Mouse (Mus musculus): ENCODE results near the gene Sntb2. TPM values are rescaled to one million over a fixed set of nuclear protein-coding genes. Genes with fewer than 3 reads are reported as not detected.

Gene Sntb2
- polyA plus RNA-seq, 2 experiments: 0.68 to 0.88 TPM

- Histone ChIP-seq H3K36me3 (replicated peaks; ENCODE audit: control insufficient read depth, insufficient read depth, low read depth) (no peaks in the 10 kb centered on the region), H3K27ac (no peak overlapping the region), H3K9me3 (ENCODE audit: control insufficient read depth, low read length) (no peaks in the 10 kb centered on the region), H3K4me1 (replicated peaks; ENCODE audit: control insufficient read depth in 2 of 2, insufficient read depth in 2 of 2, low read length in 1 of 2) (no peaks in the 10 kb centered on the region), H3K4me3 (ENCODE audit: insufficient read depth in 1 of 2, low read depth in 2 of 2, low read length in 2 of 2) (no peak overlapping the region), H3K4me2 (ENCODE audit: low read depth) (no peak overlapping the region), H3K9ac (replicated peaks) (no peak overlapping the region), H3K27me3 (ENCODE audit: control insufficient read depth, insufficient read depth, low read length) (no peaks in the 10 kb centered on the region)
- no peak for ATAC-seq (ENCODE audit: insufficient read depth)
- TF ChIP-seq EP300 (IDR thresholded peaks at IDR 0.05; ENCODE audit: low read depth): no peak
- no peak for TF ChIP-seq CTCF (IDR thresholded peaks at IDR 0.05; ENCODE audit: low read depth)
- WGBS (ENCODE audit: insufficient replicate concordance): 57% methylated on average over 7 of the region's 7 CpGs
- no peak for DNase-seq (ENCODE audit: low read depth in 3 of 3, low spot score in 3 of 3)
Measured at GRCm38 (mm10) chr8:106974754-106975153, 39.2 kb downstream of the Sntb2 start.

- Histone ChIP-seq H3K4me2 (ENCODE audit: low read depth) (no peak overlapping the region), H3K4me3 (ENCODE audit: insufficient read depth in 1 of 2, low read depth in 2 of 2, low read length in 2 of 2) (no peak overlapping the region), H3K27me3 (ENCODE audit: control insufficient read depth, insufficient read depth, low read length) (no peaks in the 10 kb centered on the region), H3K9me3 (ENCODE audit: control insufficient read depth, low read length) (no peaks in the 10 kb centered on the region), H3K27ac (no peak overlapping the region), H3K4me1 (replicated peaks; ENCODE audit: control insufficient read depth in 2 of 2, insufficient read depth in 2 of 2, low read length in 1 of 2) (no peaks in the 10 kb centered on the region), H3K9ac (replicated peaks) (no peak overlapping the region), H3K36me3 (replicated peaks; ENCODE audit: control insufficient read depth, insufficient read depth, low read depth) (no peaks in the 10 kb centered on the region)
- 67% methylated on average over 2 of the region's 2 CpGs for WGBS (ENCODE audit: insufficient replicate concordance)
- ATAC-seq (ENCODE audit: insufficient read depth) (no peak), DNase-seq (ENCODE audit: low read depth in 3 of 3, low spot score in 3 of 3) (no peak)
- no peak for TF ChIP-seq EP300 (IDR thresholded peaks at IDR 0.05; ENCODE audit: low read depth)
Measured at GRCm38 (mm10) chr8:106975764-106976163, 40.2 kb downstream of the Sntb2 start.

- Histone ChIP-seq H3K4me3 (ENCODE audit: insufficient read depth in 1 of 2, low read depth in 2 of 2, low read length in 2 of 2) (no peak overlapping the region), H3K4me1 (replicated peaks; ENCODE audit: control insufficient read depth in 2 of 2, insufficient read depth in 2 of 2, low read length in 1 of 2) (no peaks in the 10 kb centered on the region), H3K27me3 (ENCODE audit: control insufficient read depth, insufficient read depth, low read length) (no peaks in the 10 kb centered on the region), H3K36me3 (replicated peaks; ENCODE audit: control insufficient read depth, insufficient read depth, low read depth) (no peaks in the 10 kb centered on the region), H3K27ac (no peak overlapping the region), H3K9me3 (ENCODE audit: control insufficient read depth, low read length) (no peaks in the 10 kb centered on the region), H3K4me2 (ENCODE audit: low read depth) (no peak overlapping the region), H3K9ac (replicated peaks) (no peak overlapping the region)
- WGBS (ENCODE audit: insufficient replicate concordance): 70% methylated on average over 4 of the region's 4 CpGs
- ATAC-seq (ENCODE audit: insufficient read depth): no peak
- TF ChIP-seq EP300 (IDR thresholded peaks at IDR 0.05; ENCODE audit: low read depth) (no peak), CTCF (IDR thresholded peaks at IDR 0.05; ENCODE audit: low read depth) (no peak)
- no peak for DNase-seq (ENCODE audit: low read depth in 3 of 3, low spot score in 3 of 3)
Measured at GRCm38 (mm10) chr8:106976436-106976835, 40.9 kb downstream of the Sntb2 start.

GRCm38 (mm10) chr8:106978755-106979251 is 43.3 kb downstream of the Sntb2 start:
- H3K27ac ChIP-seq: no peak overlapping the region
- no peak overlapping the region for H3K9ac ChIP-seq (replicated peaks)
- no peak overlapping the region for H3K4me2 ChIP-seq (ENCODE audit: low read depth)
- ATAC-seq (ENCODE audit: insufficient read depth) (no peak), DNase-seq (ENCODE audit: low read depth in 3 of 3, low spot score in 3 of 3) (no peak)
- no peaks in the 10 kb centered on the region for H3K27me3 ChIP-seq (ENCODE audit: control insufficient read depth, insufficient read depth, low read length)
- no peaks in the 10 kb centered on the region for H3K4me1 ChIP-seq (replicated peaks; ENCODE audit: control insufficient read depth in 2 of 2, insufficient read depth in 2 of 2, low read length in 1 of 2)
- H3K4me3 ChIP-seq (ENCODE audit: insufficient read depth in 1 of 2, low read depth in 2 of 2, low read length in 2 of 2): no peak overlapping the region
- no peaks in the 10 kb centered on the region for H3K36me3 ChIP-seq (replicated peaks; ENCODE audit: control insufficient read depth, insufficient read depth, low read depth)
- 44% methylated on average over 2 of the region's 2 CpGs for WGBS (ENCODE audit: insufficient replicate concordance)
- H3K9me3 ChIP-seq (ENCODE audit: control insufficient read depth, low read length): no peaks in the 10 kb centered on the region
- TF ChIP-seq CTCF (IDR thresholded peaks at IDR 0.05; ENCODE audit: low read depth) (no peak), EP300 (IDR thresholded peaks at IDR 0.05; ENCODE audit: low read depth) (no peak)

GRCm38 (mm10) chr8:106985404-106985821 is 49.9 kb downstream of the Sntb2 start:
- ATAC-seq (ENCODE audit: insufficient read depth) (no peak), DNase-seq (ENCODE audit: low read depth in 3 of 3, low spot score in 3 of 3) (no peak)
- H3K9ac ChIP-seq (replicated peaks): no peak overlapping the region
- no peak overlapping the region for H3K4me2 ChIP-seq (ENCODE audit: low read depth)
- no peaks in the 10 kb centered on the region for H3K27me3 ChIP-seq (ENCODE audit: control insufficient read depth, insufficient read depth, low read length)
- TF ChIP-seq EP300 (IDR thresholded peaks at IDR 0.05; ENCODE audit: low read depth) (no peak), CTCF (IDR thresholded peaks at IDR 0.05; ENCODE audit: low read depth) (no peak)
- no peak overlapping the region for H3K4me3 ChIP-seq (ENCODE audit: insufficient read depth in 1 of 2, low read depth in 2 of 2, low read length in 2 of 2)
- H3K4me1 ChIP-seq (replicated peaks; ENCODE audit: control insufficient read depth in 2 of 2, insufficient read depth in 2 of 2, low read length in 1 of 2): no peaks in the 10 kb centered on the region
- H3K9me3 ChIP-seq (ENCODE audit: control insufficient read depth, low read length): no peaks in the 10 kb centered on the region
- no peaks in the 10 kb centered on the region for H3K36me3 ChIP-seq (replicated peaks; ENCODE audit: control insufficient read depth, insufficient read depth, low read depth)
- H3K27ac ChIP-seq: no peak overlapping the region
- 69% methylated on average over 9 of the region's 9 CpGs for WGBS (ENCODE audit: insufficient replicate concordance)
